Mouse (Mus musculus): Measurements from ENCODE around the gene Erbin.

Erbin gene

DNA sequence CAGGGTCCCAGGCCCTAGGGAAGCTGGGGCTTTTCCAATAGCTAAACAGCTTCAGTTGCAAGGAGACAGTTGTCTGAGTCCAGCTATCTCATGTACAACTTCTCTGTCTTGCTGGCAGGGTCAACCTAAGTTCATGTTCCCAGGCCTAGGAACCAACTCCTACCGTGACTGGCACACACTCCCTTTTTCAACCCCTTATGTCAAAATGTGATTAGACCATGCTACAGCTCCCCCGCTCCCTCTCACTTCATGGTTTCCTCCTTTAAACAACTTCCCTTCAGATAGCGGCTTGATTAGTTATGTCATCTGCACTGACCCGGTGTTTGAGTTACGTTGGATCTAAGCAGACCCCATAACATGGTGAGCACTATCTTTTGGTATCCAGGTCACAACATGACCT, 112.8 kb downstream of the Erbin start:
- DNase-seq (ENCODE audit: low read depth, low spot score) = no peak

GRCm38 (mm10) chr13:103806210-103806851, 114.0 kb downstream of the Erbin start:
- DNase-seq (ENCODE audit: low read depth, low spot score) = no peak

- no peak for DNase-seq (ENCODE audit: low read depth, low spot score)
Measured at GRCm38 (mm10) chr13:103803721-103804120, 116.6 kb downstream of the Erbin start.

DNA sequence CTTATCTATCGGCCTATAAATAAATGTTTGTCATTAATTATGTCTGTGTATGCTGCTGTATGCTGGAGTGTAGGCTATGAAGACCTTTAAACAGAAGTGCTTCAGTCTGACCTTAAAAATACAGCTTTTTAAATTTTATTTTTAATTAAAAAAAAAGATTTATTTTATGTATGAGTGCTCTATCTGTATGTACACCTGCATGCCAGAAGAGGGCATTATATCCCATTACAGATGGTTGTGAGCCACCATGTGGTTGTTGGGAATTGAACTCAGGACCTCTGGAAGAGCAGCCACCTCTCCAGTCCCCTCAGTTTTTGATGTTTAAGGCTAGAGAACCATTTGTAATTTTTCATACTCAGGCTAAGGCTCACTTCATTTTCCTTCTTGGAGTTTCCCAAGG, 119.3 kb downstream of the Erbin start:
- no peak for DNase-seq (ENCODE audit: low read depth, low spot score)

- DNase-seq (ENCODE audit: low read depth, low spot score) = no peak
Measured at GRCm38 (mm10) chr13:103794688-103795543, 125.4 kb downstream of the Erbin start.

DNA sequence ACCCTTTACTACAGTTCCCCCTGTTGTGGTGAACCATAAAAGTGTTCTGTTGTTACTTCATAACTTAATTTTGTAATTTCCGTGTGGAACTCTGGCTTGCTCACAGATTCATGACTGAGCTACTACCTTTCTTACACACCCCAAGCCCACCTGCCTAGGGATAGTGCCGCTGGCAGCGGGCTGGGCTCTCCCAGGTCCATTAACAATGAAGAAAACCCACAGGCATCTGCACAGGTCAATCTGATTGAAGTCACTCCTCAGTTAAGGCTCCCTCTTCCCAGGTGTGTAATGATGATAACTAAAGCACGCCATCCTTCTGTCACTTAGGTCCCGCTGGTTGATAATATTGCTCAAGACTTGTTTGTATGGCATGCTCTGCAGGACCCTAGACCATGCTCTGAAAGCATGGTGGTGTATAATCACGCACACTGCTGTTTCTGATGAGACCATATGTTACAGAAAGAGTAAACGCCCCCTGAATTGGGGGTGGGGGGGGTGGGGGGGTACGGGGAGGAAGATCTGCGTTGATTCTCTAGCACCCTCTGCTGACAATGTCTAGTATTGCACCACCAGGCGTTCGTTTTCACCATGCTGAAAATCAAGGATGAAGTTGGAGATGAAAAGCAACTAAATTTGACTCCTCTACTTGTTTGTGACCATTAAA, 140.3 kb downstream of the Erbin start:
- peak; percentile 60 for DNase-seq (ENCODE audit: low read depth, low spot score)

- no peak for DNase-seq (ENCODE audit: low read depth, low spot score)
Measured at GRCm38 (mm10) chr13:103777126-103777525, 143.2 kb downstream of the Erbin start.

DNA sequence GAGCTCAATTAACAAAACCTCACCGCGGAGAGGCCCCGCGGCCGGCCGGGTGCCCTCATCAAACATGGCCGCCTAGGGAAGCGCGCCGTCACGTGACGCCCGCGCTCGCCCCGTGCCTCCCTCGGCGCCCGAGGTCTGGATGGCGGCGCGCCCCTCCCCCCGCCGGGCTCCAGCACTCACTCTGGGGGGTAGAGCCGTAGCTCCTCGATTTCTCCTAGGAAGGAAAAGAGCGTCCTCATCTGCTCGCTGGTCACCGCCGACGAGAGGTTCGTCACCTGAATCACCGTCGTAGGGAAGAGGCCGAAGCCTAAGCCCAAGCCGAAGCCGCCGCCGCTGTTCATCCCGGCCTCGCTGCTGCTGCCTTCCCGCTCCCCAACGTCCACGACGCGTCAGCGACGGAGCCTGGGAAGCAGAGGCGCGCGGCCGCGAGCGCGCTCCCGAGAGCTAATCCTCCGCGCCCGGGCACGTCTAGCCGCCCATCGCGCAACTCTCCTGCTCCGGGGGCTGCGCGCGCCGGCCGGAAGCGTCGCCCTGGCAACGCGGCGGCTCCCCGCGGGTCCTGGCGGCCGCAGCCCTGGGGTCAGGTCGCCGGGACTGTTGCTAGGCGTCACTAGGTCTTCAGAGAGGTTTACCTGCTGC, 146.1 kb downstream of the Erbin start, which contains the start of gene Srek1:
Srek1 (minus strand) TSS at position 490 of the 639 bp plus-strand sequence.
- peak; percentile 91 for DNase-seq (ENCODE audit: low read depth, low spot score)

GRCm38 (mm10) chr13:103773407-103774118, 146.8 kb downstream of the Erbin start:
- DNase-seq (ENCODE audit: low read depth, low spot score) = no peak

DNA sequence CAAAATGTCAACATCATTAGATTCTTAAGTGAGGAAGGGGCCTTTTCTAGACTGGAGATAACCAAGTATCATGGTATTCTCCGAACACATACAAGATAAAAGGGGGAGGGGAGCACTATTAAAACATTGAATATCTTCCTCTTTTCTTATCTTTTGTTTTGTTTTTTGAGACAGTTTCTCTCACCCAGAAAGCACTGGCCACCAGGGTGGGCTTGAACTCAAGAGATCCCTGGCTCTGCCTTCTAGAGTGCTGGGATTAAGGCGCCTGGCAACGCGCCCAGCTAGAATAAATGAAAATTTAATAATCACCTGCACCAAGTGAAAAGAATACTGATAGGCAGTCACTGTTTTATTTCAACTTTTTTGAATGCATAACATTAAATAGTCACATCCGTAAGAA, 147.4 kb downstream of the Erbin start:
- DNase-seq (ENCODE audit: low read depth, low spot score) = no peak

DNA sequence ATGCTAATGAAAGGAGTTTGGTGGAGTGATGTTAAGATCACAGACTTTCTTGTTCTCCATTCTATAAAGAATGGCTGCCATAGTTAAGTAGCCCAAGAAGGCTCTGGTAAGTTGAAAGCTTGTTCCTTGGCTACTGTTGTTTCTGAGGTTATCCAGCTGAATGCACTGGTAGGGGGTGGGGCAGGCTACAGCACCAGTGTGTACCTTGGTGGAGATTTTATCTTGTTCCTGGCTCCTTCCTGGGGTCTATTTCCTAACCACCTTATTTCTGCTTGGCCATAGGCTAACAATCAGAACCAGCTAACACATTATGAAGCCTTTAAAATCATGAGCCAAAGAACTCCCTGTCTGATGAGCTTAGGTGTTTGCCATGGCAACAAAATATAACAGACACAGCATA, 149.5 kb downstream of the Erbin start:
- DNase-seq (ENCODE audit: low read depth, low spot score) = peak; percentile 19

All from CD4-positive helper T cell, adult 2 months (primary cell).